Mouse (Mus musculus): ENCODE measurements around the gene Slc18a2.

Slc18a2 gene

DNA sequence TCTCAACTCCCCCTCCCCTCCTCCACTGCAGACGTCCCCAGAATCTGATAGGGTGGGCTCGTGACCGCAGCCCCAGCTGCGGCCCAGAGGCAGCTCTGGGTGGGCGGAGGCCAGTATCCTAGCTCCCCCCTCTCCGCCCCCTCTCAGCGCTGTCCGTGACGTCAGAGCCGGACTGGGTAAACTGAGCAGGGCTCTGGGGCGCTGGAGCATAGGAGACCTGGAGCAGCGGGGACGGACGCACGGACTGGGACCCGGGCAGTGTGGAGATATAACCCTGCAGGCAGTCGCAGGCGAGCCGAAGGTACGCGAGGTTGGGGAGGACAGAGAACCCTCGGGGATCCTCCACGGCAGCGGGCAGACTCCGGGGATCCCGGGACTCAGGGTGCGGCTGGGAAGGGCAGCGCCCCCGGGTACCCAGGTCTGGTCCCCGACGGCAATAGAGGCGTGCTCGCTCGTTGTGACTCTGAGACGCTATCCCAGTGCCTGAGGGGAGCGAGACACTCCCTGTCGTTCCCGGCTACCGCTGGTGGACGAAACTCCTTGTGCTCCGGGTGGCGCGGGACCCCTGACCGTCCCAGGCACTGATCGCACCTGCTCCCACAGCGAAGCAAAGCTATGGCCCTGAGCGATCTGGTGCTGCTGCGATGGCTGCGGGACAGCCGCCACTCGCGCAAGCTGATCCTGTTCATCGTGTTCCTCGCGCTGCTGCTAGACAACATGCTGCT, at the start of gene Slc18a2:
Gene Slc18a2 (plus strand): TSS at position 179 of the 725 bp plus-strand sequence.
- no peak for DNase-seq (ENCODE audit: low read depth, low spot score)

DNA sequence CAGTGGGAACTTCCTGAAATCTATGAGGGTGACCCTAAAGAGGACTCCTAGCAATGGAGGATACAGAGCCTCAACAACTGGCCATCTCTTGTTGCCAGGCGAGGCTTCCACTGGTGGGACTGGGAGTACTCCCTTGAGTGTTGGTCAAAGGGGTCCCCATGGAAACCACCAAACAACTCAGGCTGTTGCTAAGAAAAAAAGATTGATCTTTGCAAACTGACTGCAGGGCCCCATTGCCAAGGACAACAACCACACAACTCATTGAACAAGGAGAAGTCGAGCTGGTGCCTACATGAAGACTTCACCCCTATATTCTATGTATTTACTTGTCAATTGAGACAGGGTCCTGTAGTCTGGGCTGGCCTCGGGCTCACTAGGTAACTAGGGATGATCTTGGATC, 43.8 kb upstream of the Slc18a2 start:
- no peak for DNase-seq (ENCODE audit: low read depth, low spot score)

DNA sequence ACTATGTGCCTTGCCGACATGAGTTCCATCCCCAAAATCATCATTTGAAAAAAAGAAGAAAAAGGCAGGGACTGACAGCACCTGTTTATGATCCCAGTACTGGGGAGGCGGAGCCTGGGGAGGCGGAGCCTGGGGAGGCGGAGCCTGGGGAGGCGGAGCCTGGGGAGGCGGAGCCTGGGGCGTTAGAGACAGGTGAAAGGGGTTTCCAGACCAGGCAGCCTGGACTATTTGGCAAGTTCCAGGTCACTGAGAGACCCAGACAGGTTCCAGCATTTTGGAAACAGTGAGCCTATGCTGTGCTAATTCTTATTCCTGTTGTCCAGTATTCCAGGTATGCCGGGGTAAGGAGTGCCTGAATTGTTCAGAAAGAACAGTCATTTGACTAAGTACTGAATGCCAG, 41.7 kb upstream of the Slc18a2 start, which contains the start of gene Kcnk18:
Gene Kcnk18 (plus strand): TSS at position 224 of the 400 bp plus-strand sequence.
- no peak for DNase-seq (ENCODE audit: low read depth, low spot score)

DNA sequence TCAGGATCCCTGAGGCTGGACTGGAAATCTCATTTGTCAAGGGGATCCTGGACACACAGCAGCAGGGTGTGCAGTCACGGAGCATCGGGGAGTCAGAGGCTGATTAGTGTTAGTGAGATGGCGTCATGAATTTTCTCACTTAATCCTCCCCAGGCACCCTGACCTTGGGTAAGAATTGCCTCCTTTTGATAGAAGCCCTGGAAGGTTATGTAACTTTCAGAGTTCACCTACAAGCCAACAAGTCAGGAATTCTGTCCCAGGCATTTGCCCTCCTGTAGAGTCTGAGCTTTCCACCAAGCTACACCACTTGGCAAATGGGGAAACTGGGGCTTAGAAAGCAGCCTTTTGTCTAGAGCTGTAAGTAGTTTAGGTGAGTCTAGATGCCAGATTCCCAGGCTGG, 39.6 kb upstream of the Slc18a2 start:
- no peak for DNase-seq (ENCODE audit: low read depth, low spot score)

DNA sequence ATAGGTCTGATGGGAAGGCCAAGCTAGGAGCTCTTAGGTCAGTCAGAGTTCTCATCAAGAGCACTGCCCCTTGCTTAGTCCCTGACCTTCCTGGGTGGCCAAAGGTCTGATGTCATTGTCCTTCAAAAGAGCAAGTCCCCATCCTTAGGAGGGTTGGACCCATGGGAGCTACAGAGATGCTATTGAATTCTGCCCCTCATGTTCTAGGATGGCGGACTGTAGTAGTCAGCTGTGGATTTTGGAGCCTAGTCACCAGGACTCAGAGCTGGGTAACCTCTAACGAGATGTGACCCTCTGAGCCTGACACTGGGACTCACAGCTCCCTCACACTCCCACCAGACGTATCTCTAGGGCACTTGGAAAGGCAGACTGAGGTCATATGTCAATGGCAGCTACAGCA, 32.3 kb upstream of the Slc18a2 start:
- DNase-seq (ENCODE audit: low read depth, low spot score): no peak

DNA sequence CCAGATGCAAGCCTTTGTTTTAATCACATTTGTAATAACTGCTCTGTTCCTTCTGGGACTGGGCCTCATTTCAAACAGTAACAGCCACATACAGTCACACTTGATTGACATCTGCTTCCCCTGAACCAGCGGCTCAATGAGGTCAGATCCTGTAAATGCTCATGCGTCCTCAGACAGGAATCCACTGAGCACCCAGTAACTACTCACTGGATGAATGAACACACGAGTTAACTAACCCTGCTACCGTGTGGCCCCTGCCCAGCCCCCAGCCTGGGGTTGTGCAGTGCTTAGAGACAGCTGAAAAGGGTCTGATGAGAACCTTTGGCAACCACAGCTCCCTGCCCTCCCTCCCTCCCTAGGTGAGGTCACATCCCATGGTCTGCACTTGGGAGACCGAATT, 27.9 kb upstream of the Slc18a2 start:
- no peak for DNase-seq (ENCODE audit: low read depth, low spot score)

DNA sequence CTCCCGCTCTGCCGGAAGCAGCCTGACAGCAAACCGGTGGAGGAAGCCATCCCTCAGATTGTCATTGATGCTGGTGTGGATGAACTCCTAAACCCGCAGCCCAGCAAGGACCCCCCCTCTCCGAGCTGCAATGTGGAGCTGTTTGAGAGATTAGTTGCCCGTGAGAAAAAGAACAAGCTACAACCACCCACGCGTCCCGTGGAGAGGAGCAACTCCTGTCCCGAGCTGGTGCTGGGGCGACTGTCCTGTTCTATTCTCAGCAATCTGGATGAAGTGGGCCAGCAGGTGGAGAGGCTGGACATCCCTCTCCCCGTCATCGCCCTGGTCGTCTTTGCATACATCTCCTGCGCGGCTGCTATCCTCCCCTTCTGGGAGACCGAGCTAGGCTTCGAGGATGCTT, 25.7 kb upstream of the Slc18a2 start:
- DNase-seq (ENCODE audit: low read depth, low spot score): no peak

DNA sequence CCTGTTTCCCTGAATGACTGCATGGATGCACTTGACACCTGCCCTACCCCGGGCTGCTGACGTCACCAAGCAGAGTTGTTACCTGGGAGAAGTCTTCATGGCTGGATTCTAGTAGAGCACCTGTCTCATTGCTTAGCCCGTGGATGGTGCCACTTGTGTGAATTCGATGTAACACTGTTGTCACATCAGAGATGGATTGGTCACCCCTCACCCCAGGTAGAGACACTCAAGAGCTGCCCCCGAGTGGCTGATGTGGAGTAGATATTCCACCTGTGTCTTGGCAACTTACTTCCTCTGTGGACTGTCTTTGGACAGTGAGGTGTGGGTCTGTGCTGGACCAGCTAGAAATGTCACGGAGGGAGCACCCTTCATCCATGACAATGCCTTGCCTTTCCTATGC, 24.6 kb upstream of the Slc18a2 start:
- no peak for DNase-seq (ENCODE audit: low read depth, low spot score)

DNA sequence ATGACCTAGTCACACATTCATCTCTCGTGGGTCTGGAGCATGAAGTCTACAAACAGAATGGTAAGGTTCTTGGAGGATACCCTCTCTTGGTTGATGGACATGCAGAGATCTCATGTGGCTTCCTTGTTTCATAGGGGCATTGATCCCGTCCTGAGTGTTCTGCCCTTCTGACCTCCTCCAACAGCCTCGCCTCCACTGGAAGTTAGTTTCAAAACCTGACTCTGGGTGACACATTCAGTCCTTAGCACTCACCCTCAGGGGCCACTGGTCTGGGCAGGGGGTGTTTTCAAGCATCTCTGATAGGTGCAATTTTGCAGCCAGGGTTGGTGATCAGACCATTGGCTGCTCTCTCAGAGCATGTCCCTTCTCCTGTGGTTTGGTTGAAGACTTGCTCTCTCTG, 22.1 kb upstream of the Slc18a2 start:
- DNase-seq (ENCODE audit: low read depth, low spot score): no peak

DNA sequence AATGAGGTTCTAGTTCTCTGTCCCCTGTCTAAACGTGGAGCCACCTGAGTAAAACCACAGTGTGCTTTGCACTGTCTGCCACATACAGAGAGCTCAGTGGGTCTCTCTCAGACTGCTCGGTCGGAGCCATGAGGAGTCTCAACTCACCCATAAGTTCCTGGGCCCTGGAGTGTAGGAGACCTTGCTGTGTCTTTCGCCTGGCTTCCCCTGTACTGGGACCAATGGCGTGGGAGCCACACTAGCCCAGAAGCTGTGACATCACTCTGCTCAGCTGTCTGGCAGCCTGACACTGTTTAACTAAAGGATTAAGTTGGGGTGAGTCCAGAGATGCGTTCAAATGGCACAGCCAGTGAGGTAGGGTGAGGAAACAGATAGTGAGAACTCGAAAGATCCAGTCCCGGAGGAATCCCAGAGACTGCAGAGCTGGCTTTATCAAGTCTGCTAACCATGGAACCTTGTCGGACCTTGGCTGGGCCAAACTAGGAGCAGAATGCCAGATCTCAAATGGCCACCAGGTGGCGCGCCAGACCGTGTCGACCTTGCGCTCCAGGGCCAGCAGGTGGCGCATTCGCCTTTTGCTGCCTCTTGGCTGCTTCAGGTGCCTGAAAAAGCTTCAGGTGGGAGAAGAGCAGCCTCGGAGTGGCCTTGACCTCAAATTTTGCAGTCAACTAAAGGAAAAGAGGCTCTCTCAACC, 21.4 kb upstream of the Slc18a2 start:
- peak; percentile 72 for DNase-seq (ENCODE audit: low read depth, low spot score)

DNA sequence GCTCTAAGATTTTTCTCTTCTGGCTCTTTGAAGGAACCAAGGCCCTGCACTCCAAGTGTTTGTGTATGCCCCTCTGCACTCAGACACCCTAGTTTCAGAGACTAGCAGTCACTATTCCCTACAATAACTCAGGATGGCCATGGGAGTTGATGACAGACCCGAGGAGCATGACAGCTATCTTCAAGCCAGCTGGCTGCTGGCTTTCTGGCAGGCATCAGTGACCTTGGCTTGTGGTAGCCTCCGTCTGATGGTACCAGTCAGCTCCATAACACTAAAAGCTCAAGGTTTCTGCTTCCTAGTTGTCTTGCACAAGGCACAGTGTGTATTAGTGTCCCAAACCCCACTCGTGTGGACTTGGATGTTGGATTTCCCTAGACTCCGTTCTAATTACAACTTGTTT, 18.7 kb upstream of the Slc18a2 start:
- no peak for DNase-seq (ENCODE audit: low read depth, low spot score)

DNA sequence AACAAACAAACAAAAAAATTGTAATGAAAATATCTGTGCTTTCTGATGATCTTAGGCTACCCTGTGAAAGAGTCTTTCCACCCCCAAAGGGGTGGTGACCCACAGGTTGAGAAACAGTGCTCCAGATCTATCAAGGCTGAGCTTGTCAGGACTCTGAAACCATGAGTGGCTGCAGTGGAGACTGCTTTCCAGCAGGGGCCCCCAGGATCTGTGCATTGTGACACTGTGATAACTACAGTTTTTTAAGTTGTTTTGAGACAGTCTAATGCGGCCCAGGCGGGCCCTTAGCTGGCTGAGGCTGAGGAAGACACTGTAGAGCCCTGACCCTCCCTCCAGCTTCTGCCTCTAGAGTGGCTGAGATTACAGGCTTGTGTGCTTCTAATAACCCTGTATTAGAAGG, 17.6 kb upstream of the Slc18a2 start:
- DNase-seq (ENCODE audit: low read depth, low spot score): no peak

DNA sequence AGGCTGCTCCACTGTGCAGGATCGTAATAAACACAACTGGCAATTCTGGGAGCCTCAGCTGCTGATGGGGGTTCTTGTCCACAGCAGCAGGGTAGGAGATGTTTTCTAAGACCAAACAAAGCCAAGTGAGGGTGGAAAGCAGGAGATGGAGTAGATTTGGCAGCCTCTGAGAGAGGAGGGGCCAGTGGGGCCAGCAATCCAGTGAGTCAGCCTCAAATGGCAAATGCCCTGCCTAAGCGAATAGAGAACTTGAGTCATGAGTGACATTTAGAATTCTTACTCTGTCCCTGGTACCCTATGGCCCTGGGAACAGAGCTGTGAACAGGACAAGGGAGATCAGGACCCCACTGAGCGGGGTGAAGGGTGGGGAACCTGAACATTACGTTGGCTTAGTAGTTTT, 12.6 kb upstream of the Slc18a2 start:
- DNase-seq (ENCODE audit: low read depth, low spot score): no peak

DNA sequence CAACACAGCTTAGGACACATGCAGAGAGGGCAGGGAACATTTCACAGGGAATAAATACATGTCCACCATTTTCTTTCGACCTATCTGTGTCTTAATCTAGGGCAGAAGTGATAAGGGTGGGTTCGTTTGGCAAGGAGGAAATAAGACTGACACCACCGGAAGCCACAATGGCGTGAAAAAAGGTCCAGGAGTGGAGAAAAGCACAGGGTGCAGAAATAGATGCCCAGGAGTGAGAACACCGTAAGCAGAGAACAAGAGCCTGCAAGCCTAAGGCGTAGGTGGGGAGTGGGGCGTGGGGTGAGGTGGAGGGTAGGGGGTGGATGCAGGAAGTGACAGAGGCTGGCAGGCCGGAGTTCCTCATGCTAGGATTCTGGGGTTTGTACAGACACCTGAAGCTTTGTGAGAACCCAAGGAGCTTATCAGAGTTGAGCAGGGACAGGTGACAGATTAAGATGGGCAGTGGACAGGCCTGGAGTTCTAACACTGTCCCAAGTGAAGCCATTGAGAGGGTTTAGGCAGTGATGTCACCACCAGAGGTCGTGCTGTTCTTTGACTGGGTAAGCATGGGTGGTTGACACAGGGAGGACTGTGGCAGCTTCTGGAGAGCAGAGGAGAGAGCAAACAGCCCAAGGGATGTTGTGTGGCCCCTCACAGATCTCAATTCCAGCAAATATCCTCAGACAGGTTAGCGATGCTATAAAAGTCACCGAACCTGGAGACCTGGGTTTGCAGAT, 12.0 kb upstream of the Slc18a2 start:
- no peak for DNase-seq (ENCODE audit: low read depth, low spot score)

DNA sequence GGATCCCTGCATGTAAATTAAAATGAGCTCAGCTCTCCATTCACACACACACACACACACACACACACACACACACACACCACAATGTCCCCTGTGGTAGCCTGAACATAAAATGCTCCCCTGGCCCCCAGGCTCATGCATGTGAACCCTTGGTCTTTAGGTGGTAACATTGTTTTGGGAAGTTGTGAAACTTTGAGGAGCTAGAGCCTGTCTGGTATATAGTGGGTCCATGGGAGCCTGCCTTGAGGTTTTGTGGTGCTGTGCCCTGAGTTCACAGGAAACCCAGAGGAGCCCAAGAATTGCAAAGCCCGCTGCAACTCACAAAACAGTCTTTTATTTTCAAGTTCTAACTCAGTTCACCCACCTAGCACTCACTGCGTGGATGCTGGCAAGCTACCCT, 8.0 kb upstream of the Slc18a2 start:
- DNase-seq (ENCODE audit: low read depth, low spot score): no peak

DNA sequence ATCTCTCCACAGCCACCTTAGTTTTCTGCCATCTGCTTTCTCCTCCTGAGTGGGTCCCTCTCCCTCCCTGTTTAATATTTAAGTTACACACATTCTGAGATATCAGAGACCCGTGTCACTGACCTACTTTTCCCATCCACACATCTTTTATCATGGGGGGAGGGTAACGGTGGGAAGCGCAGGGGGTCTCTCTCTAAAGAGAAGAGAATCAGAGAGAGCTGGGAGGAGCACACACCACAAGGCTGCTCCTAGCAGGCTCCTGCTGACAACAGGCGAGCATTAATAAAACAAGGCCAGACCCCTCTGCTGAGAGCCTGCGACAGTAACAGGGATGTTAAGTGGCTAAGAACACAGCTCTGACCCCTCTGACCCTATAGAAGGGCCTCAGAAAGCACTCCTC, 1.1 kb upstream of the Slc18a2 start:
- DNase-seq (ENCODE audit: low read depth, low spot score): no peak

DNA sequence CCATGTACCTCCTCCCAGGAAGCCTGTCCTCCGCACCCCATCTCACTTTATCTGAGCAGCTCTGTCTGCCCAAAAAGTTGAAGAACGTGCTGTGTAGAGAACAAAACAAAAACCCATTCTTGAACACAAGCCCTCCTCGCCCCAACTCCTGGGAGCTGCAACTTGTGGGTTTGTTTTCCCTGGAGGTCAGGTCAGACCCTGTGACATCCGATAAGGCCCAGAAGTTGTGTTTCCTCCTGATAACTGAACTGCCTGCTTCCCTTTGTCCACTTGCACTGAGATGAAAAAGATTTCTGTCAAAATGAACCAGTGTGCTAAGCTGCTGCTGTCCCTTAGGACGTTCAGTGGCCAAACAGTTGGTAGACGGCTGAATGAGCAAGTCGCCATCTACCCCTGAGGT, 908 bp downstream of the Slc18a2 start:
- DNase-seq (ENCODE audit: low read depth, low spot score): no peak

DNA sequence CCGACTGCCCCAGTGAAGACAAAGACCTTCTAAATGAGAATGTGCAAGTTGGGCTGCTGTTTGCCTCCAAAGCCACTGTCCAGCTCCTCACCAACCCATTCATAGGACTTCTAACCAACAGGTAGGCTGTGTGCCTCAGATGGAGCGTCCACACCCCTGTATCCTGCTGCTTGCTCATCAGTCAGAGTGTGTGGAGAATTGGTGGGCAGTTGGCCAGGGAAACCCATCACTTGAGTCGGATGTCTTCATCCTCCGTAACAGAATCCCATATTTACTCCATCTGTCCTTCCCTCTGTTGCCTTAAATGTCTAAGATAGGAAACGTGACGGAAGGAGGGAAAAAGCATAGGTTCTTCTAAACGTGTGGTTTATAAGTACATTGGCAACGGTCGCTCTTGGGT, 2.5 kb downstream of the Slc18a2 start:
- DNase-seq (ENCODE audit: low read depth, low spot score): no peak

DNA sequence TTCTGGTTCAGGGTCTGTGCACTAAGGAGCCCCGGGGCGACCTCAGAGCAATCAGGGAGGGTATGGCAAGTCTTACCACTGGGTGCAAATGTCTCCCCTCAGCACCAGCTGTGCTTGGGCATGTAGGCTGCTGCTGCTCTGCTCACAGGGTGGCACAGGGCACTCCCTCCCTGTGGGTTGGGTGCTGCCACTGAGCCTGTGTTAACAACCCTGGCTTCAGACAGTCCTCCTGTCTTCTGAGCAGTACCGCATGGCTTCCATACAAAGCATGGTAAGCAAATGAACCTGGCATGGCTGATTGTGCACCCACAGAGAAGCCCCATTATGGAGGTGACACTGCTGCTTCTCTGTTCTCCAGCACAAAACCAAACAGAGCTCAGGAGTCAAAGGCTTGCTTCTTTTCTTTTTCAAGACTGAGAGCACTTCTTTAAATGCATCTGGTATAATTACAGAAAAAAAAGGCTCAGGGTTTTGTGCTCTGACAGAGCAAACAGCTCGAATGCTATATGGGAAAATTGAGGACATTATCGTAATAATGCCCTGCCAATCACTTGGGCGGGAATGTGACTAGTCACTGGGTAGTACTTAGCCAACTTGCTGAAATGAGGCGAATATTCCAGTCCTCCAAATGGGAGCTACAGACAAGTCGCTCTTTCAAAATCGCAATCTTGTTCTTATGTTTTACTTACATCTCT, 4.3 kb downstream of the Slc18a2 start:
- DNase-seq (ENCODE audit: low read depth, low spot score): no peak

DNA sequence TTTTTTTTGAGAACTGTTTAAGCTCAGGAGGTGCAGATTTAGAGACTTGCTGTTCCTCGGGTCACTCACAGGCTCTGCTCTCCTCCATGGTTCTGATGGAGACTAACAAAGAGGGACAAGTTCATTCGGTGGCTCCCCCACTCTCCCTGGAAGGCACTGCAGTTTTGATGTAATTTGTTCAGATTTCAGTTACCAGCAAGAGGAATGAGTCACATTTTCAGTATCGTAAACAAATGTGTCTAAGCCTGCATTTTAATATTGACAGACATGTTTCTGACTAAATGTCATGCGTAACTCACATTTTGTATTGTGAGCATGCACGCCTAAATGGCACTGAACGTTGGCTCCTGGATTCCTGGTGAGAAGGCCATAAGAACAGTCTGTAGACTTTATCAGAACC, 5.2 kb downstream of the Slc18a2 start:
- DNase-seq (ENCODE audit: low read depth, low spot score): no peak

DNA sequence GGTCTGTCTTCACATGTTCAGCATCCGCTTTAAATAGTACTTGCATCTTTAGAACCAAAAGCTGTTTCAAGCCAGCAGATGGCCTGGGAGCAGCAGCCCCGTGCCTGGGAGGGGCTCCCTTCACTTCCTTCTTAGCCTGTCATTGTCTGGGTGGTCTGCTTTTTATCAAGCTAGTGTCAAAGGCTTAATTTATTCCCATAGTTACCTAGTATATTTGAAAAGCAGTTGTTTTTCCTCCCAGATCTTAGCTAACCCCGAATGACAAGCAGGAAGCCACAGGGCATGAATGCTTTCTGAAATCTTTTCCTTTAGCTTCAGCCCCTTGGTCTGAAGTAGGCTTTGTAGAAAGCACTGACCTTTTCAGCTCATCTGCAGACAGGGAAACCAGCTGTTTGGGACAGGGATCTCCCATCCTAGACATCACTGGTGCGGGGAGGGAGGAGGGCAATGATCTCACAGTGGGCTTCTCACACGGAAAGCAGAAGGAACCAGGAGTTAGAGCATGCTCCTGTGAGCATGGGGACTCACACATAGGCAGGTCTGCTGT, 6.8 kb downstream of the Slc18a2 start:
- DNase-seq (ENCODE audit: low read depth, low spot score): no peak

DNA sequence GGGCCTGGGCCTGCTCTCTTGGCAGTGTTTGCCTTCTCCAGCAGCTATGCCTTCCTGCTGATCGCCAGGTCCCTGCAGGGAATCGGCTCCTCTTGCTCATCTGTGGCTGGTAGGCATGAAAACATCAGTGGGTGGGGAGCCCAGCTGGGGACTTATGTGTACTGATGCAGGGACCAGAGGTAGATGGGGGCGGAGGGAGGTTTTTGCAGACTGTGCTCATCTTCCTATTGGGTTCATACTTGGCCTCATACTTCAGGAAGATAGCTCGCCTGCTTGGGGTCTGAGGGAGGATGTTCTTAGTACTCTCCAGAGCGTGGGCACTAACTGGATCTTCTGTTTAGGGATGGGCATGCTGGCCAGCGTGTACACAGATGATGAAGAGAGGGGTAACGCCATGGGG, 12.5 kb downstream of the Slc18a2 start:
- DNase-seq (ENCODE audit: low read depth, low spot score): no peak
